Mouse (Mus musculus) midbrain, embryonic 14.5 days (tissue): ENCODE data around the gene Foxo1. TPM values are rescaled to one million over a fixed set of nuclear protein-coding genes. Genes with fewer than 3 reads are reported as not detected.

Experiments
- ATAC-seq: fragments of 200-750 bp; cut with Nextera tagmentation; 2 replicates; pipeline ENCODE4 v1.8.0; 2017; ENCODE audit warnings: moderate number of reproducible peaks, moderate library complexity; ENCODE audit not compliant: low FRiP score, low TSS enrichment
- DNase-seq: peaks from one replicate; pipeline ENCODE4 v3.0.0-alpha.2; 2015
- H3K27ac ChIP-seq: fragments of 300-500 bp; sonication (generic); replicated peaks from 2 replicates; pipeline ENCODE4 v1.5.1; 2014; ENCODE audit warnings: mild to moderate bottlenecking, low read depth, low read length, moderate library complexity
- H3K27me3 ChIP-seq: fragments of 300-500 bp; sonication (generic); 2 replicates; pipeline ENCODE4 v1.6.1; 2014; ENCODE audit warnings: low read length, control low read depth, mixed read lengths; ENCODE audit not compliant: control insufficient read depth, insufficient read depth
- H3K36me3 ChIP-seq: fragments of 300-500 bp; sonication (generic); 2 replicates; pipeline ENCODE4 v1.6.1; 2014; ENCODE audit warnings: low read length, control low read depth; ENCODE audit not compliant: control insufficient read depth, insufficient read depth
- H3K4me1 ChIP-seq: fragments of 300-500 bp; sonication (generic); 2 replicates; pipeline ENCODE4 v1.6.1; 2014; ENCODE audit warnings: mild to moderate bottlenecking, antibody characterized with exemption, low read length, control low read depth; ENCODE audit not compliant: control insufficient read depth, insufficient read depth
- H3K4me2 ChIP-seq: fragments of 300-500 bp; sonication (generic); 2 replicates; pipeline ENCODE4 v1.6.1; 2014; ENCODE audit warnings: mild to moderate bottlenecking, low read length, moderate library complexity
- H3K4me3 ChIP-seq: fragments of 300-500 bp; sonication (generic); replicated peaks from 2 replicates; pipeline ENCODE4 v1.5.1; 2014; ENCODE audit warnings: low read depth, low read length
- H3K9ac ChIP-seq: fragments of 300-500 bp; sonication (generic); replicated peaks from 2 replicates; pipeline ENCODE4 v1.6.1; 2014; ENCODE audit warnings: mild to moderate bottlenecking, low read length, moderate library complexity
- H3K9me3 ChIP-seq: fragments of 300-500 bp; sonication (generic); 2 replicates; pipeline ENCODE4 v1.6.1; 2016; ENCODE audit warnings: low read length, control low read depth, mixed read lengths; ENCODE audit not compliant: control insufficient read depth
- WGBS: fragments of 180-500 bp; shearing (Covaris S2); extraction: QIAGEN DNeasy Blood & Tissue Kit; methylation state at CpG from one replicate; pipeline ENCODE4 v1.1.7; 2014; 5-methylcytosine and 5-hydroxymethylcytosine counted together
- polyA plus RNA-seq: library from polyadenylated mRNA; unstranded; fragments of >200 nt; fragmentation: Nextera tagmentation; extraction: Ambion mirVana; gene quantifications from 2 replicates; pipeline ENCODE4 v1.2.1, GENCODE M21; 2014

Foxo1 gene
- polyA plus RNA-seq, 1 experiment from 2014 or later, result 4.3 TPM

DNA sequence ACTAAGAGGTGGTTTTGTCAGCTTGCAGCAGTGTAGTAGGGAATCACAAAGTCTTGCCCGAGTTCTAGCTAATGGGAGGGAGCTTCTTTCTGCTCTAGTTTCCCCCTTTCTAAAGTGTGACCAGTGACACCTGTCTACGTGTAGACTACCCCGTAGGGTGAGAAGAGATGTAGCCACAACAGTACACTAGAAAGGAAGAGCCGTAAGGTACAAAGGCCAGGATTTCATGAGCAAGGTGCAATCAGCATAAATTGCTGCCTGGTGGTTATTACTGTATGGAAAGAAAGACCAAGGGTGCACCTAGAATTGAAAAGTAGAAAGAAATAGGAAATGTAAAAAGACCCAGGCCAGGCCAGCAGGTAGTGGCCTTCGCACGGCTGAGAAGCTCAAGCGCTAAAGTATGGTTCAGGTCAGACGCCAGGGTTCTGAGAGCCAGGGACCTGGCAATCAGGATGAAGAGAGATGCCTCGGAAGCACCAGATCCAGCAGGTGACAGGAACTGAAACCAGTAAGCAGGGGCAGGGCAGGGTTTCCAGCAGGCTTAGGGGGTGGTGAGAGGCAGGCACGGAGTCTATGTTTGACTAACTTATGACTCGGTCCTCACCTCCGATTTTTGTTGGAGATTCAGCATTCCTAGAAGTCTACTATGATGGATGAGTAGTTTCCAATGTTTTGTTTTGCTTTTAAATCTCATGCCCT is 72.3 kb downstream of the Foxo1 start:
- no peaks in the 10 kb centered on the region for H3K36me3 ChIP-seq
- no peak overlapping the region for H3K9ac ChIP-seq
- no peak overlapping the region for H3K4me3 ChIP-seq
- 95% methylated on average over 12 of the region's 12 CpGs for WGBS
- H3K4me1 ChIP-seq, result no peaks in the 10 kb centered on the region
- no peaks in the 10 kb centered on the region for H3K9me3 ChIP-seq
- no peak for ATAC-seq
- DNase-seq, result no peak
- no peak overlapping the region for H3K27ac ChIP-seq
- no peaks in the 10 kb centered on the region for H3K27me3 ChIP-seq
- H3K4me2 ChIP-seq, result no peak overlapping the region

DNA sequence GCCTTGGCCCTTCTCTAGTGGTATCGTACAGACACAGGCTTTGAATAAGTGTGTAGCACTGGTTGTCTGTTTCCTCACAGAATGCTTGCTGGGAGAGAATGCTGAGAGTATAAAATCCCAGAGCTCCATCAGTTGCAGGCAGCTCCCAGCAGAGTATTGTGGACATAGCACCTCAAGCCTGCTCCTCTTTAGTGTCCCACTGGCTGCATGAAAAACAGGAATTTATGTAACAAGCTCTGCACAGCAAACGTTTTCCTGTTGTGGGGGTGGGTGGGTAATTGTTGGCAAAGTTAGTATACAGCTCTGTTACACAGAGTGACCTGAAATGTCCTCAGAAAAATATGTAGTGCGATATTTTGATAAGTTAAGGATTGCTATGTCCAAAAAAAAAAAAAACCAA is 74.1 kb downstream of the Foxo1 start:
- H3K9ac ChIP-seq, result no peak overlapping the region
- ATAC-seq (no peak), DNase-seq (no peak)
- no peaks in the 10 kb centered on the region for H3K27me3 ChIP-seq
- H3K36me3 ChIP-seq, result no peaks in the 10 kb centered on the region
- H3K4me2 ChIP-seq, result no peak overlapping the region
- H3K4me1 ChIP-seq, result no peaks in the 10 kb centered on the region
- WGBS, result 65% methylated on average over 3 of the region's 3 CpGs
- H3K9me3 ChIP-seq, result no peaks in the 10 kb centered on the region
- H3K27ac ChIP-seq, result no peak overlapping the region
- no peak overlapping the region for H3K4me3 ChIP-seq

DNA sequence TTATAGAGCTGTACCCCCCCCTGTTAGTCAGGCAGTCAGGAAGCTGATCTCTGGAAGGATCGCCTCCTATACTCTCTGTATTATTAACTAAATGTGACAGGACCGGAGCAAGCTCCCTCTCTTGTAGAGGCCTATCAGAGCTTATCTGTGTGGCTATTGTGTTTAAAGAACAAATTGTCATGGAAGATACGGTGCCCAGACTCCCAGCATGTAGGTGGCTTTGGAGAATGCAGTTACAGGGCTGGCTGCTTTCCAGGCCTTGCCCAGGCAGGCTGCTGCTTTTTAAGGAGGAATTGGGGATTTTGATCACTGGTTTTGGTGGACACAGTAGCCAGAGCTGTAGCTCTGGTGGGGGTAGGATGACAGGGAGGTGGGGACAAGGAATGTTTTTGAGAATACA is 74.7 kb downstream of the Foxo1 start:
- Histone ChIP-seq H3K4me1 (no peaks in the 10 kb centered on the region), H3K4me3 (no peak overlapping the region), H3K27me3 (no peaks in the 10 kb centered on the region), H3K27ac (no peak overlapping the region), H3K4me2 (no peak overlapping the region), H3K36me3 (no peaks in the 10 kb centered on the region), H3K9me3 (no peaks in the 10 kb centered on the region), H3K9ac (no peak overlapping the region)
- DNase-seq, result peak; percentile 47
- no peak for ATAC-seq
- whole genome bisulfite sequencing, result 8% methylated on average over 3 of the region's 3 CpGs

DNA sequence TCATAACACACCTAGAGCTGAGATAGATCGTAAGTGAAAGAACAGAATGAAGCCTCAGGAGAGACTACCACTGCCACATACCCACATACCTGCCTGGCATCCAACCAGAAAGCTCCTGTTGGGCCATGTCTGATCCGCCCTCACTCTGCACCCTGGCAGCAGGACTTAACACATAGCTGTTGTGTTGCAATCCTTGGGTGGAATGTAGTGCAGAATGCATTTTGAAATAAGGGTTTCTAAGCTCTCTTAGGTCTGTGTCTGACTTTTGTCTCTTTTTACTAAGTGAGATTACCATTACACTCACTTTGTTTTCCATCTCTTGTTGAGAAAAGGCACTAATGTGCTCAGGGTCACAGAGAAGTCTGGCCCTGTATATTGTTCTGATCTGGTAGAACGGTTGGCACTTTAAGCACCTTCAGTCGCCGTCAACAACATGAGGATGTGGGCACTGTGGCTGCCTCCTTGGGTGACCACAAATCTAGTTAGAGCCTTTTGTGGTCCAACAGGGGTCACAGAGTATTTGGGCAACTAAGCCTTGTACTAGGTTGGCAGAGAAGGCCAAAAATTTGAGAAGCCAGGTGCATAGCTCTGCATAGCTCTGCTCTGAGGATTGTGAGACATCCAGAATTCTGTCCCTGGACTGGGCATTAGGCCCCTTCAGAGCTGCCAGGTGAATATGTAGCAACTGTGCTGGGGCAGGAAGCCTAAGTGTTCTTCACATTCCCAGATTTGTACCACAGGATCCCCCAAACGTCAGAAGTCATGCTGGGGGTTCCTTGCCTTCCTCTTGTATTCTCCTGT is 75.3 kb downstream of the Foxo1 start:
- Histone ChIP-seq H3K4me2 (no peak overlapping the region), H3K27ac (no peak overlapping the region), H3K4me1 (no peaks in the 10 kb centered on the region), H3K36me3 (no peaks in the 10 kb centered on the region), H3K9me3 (no peaks in the 10 kb centered on the region), H3K27me3 (no peaks in the 10 kb centered on the region), H3K9ac (no peak overlapping the region), H3K4me3 (no peak overlapping the region)
- ATAC-seq (no peak), DNase-seq (no peak)
- 82% methylated on average over 6 of the region's 6 CpGs for WGBS

GRCm38 (mm10) chr3:52345881-52346280 is 77.7 kb downstream of the Foxo1 start:
- WGBS, result 96% methylated on average over 11 of the region's 11 CpGs
- Histone ChIP-seq H3K9ac (no peak overlapping the region), H3K27ac (no peak overlapping the region), H3K4me2 (no peak overlapping the region), H3K4me3 (no peak overlapping the region), H3K36me3 (no peaks in the 10 kb centered on the region), H3K4me1 (no peaks in the 10 kb centered on the region), H3K9me3 (no peaks in the 10 kb centered on the region), H3K27me3 (no peaks in the 10 kb centered on the region)
- ATAC-seq (no peak), DNase-seq (no peak)

- ATAC-seq (no peak), DNase-seq (no peak)
- no peak overlapping the region for H3K4me2 ChIP-seq
- H3K4me3 ChIP-seq, result no peak overlapping the region
- no peak overlapping the region for H3K9ac ChIP-seq
- no peak overlapping the region for H3K27ac ChIP-seq
- 75% methylated on average over 4 of the region's 4 CpGs for WGBS
- H3K9me3 ChIP-seq, result no peaks in the 10 kb centered on the region
- H3K27me3 ChIP-seq, result no peaks in the 10 kb centered on the region
- H3K36me3 ChIP-seq, result no peaks in the 10 kb centered on the region
- H3K4me1 ChIP-seq, result no peaks in the 10 kb centered on the region
Observed at GRCm38 (mm10) chr3:52346986-52347710, 79.0 kb downstream of the Foxo1 start.

DNA sequence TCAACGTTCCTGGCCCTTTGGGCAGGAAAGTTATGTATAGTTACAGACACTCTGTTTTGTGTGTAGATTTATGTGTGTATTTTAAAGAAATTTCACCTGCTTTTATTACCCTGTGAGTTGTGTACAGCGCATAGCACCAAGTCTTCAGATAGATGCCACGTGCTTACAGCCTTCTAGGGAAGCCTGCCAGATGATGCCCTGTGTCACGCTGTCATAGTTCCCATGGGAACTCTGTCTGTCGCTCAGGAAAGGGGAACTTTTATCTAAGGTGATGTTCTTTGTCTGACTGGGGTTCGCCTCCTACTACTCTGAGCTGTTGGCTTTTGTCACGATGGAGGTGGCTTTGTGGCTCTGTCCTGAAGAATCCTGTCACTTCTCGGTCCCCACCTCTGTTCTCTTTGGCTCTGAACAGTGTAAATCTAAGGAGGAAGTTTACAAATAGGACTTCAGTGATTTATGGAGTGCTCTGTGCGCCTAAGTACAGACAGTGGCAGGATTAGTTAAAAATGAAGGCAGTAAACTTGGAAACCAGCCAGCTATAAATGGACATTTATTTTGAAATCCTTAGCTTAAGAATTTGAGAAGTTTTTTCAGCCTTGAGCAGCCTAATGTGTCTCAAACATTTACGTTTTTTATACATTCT is 80.0 kb downstream of the Foxo1 start:
- Histone ChIP-seq H3K9ac (no peak overlapping the region), H3K27ac (no peak overlapping the region), H3K9me3 (no peaks in the 10 kb centered on the region), H3K27me3 (no peaks in the 10 kb centered on the region), H3K4me1 (no peaks in the 10 kb centered on the region), H3K4me3 (no peak overlapping the region), H3K4me2 (no peak overlapping the region), H3K36me3 (no peaks in the 10 kb centered on the region)
- no peak for DNase-seq
- no peak for ATAC-seq
- 49% methylated on average over 10 of the region's 10 CpGs for WGBS

DNA sequence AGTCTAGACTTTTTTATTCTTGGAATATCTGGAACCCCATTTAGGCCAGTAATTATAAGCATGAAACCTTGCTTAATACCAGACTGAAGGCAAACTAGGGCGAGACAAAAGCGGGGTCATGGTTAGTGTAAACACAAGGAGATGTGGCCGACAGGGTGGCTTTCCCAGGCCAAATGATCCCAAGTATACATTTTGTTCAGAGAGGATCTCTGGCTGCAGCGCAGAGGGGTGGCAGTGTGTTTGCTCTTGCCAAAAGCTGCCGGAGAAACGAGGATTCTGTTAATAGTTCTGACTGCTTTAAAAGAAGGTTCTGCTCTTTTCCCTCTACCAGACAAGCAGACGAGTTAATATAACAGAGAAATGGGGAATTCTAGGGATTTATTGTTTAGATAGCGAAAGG is 82.5 kb downstream of the Foxo1 start:
- no peak overlapping the region for H3K9ac ChIP-seq
- H3K27ac ChIP-seq, result no peak overlapping the region
- no peak overlapping the region for H3K4me2 ChIP-seq
- no peaks in the 10 kb centered on the region for H3K36me3 ChIP-seq
- WGBS, result 83% methylated on average over 8 of the region's 8 CpGs
- H3K4me1 ChIP-seq, result no peaks in the 10 kb centered on the region
- H3K4me3 ChIP-seq, result no peak overlapping the region
- DNase-seq (no peak), ATAC-seq (no peak)
- no peaks in the 10 kb centered on the region for H3K27me3 ChIP-seq
- H3K9me3 ChIP-seq, result no peaks in the 10 kb centered on the region
